Mouse (Mus musculus): ENCODE data around the gene Eid2.

Eid2 gene

GRCm38 (mm10) chr7:28290638-28291590 is 23.2 kb downstream of the Eid2 start, which contains the start of gene Selenov:
TSS of gene Selenov (minus strand) at chr7:28291186.
- peak in 1 of 2 experiments; percentile 36 for DNase-seq (ENCODE audit: low spot score in 2 of 2)

DNA sequence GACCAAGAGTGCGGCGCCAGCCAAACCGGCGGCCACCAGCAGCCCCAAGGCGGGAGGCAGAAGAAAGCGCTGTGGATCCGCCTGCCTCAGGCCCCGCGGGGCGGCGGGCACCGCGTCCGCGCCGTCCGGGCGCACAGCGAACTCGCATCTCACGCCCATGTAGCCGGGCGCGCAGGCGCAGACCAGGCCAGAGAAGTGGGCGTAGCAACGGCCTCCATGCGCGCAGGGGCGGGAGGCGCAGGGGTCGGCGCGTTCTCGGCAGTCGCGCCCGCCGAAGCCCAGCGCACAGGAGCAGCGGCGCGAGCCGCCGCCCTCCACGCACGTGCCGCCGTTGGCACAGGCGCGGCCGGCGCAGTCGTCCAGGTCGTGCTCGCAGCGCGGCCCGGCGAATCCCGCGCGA is 26.8 kb downstream of the Eid2 start:
- peak; percentile 53 to 56 for DNase-seq (ENCODE audit: low spot score in 2 of 2)

GRCm38 (mm10) chr7:28298837-28299625 is 31.4 kb downstream of the Eid2 start:
- no peak for DNase-seq (ENCODE audit: low spot score in 2 of 2)

GRCm38 (mm10) chr7:28301616-28302433 is 34.1 kb downstream of the Eid2 start, which contains the start of gene Dll3:
TSS of gene Dll3 (minus strand) at chr7:28302238.
- DNase-seq (ENCODE audit: low spot score in 2 of 2), result peak in 1 of 2 experiments; percentile 50

GRCm38 (mm10) chr7:28305641-28306040 is 38.0 kb downstream of the Eid2 start:
- DNase-seq (ENCODE audit: low spot score in 2 of 2), result no peak

GRCm38 (mm10) chr7:28306216-28306615 is 38.5 kb downstream of the Eid2 start:
- no peak for DNase-seq (ENCODE audit: low spot score in 2 of 2)

DNA sequence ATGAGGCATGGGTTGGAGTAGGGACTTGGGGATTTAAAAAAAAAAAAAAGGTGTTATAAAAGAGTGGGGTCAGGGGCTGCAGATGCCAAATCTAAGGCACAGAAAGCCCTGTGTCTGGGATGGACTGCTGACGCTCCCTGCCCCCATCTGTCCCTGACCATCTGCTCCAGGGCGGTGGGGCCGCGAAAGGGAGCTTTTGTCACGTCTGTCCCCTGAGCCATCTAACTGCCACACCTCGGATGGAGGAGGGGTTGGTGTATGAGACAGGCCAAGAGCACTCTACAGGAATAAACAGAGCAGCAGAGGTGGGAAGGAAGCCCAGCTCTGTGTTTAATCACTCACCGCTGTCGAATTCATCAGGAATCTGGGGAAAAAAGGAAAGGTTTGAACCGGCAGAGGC is 42.1 kb downstream of the Eid2 start:
- DNase-seq (ENCODE audit: low spot score in 2 of 2), result no peak

DNA sequence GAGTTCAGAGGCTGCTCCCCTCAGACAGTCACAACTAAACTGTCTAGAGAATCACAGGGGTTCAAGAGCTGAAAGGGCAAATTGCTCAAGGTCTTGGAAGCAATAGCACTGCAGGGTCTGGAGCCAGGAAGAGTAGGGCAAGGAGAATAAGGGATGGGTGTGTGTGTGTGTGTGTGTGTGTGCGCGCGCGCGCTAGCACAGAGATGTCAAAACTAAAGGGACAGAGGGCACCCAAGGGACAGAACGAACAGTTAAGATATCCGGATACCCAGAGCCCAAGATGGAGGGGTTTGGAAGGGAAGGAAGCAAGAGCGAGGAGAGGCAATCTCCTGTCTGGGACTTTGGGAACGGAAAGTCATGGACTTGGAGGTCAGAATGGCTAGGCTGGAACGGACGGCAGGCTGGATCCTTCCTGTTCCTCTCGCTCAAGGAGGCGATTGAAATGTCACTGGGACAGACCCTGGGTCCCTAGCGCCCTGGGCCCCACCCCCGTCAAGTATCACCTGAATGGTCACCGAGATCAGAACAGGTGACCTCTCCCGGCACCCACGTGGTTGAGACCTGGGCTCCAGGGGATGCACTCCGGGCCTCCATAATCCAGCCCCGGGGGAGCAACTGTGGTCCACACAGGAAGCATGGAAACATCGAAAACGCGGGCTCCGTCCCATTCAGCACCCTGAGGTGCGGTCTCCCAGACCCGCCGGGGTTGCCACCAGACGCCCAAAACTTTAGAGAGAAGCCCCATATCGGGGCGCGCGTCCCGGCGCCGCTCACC is 43.7 kb downstream of the Eid2 start:
- no peak for DNase-seq (ENCODE audit: low spot score in 2 of 2)

- DNase-seq (ENCODE audit: low spot score in 2 of 2), result peak; percentile 97
Observed at GRCm38 (mm10) chr7:28311926-28312543, 44.4 kb downstream of the Eid2 start, which contains the start of gene Timm50. TSS of gene Timm50 (minus strand) at chr7:28312072.

DNA sequence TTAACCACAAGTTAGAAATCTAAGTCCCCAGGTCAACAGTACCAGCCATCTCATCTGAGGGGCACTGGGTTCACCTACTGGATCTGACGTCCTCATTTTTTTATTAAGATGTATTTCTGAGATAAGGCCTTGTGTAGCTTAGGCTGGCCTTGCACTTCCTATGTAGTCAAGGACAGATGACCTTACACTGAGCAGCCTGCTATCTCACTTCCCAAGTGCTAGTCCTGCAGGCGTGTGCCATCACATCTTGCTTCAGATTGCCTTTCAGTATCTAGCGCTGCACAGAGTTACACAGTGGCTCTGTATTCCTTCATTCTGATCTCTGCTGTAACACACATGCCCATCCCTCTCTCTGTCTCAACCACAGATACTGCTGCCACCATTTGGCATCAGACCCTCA is 50.4 kb downstream of the Eid2 start:
- no peak for DNase-seq (ENCODE audit: low spot score in 2 of 2)

DNA sequence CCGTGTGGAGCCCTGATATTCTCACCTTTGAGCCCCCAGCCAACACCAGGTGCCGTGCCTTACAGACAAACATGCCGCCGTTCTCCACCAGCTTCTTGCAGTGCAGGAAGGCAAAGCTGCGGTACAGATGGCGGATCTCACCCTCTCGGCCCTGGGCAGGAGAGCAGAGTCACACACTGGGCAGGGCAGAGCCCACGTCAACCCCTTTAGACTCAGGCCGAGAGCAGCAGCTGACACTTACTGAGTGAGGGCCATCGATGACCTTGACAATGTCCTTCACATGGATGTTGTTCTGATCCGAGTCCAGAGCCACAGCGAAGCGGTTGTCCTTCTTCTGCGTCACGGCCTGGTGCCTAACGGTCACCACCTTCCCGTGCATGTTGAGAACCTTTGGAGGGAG is 51.0 kb downstream of the Eid2 start:
- no peak for DNase-seq (ENCODE audit: low spot score in 2 of 2)
